Comparison of ENCODE assay signal across 23 mouse cellular contexts in genomic region chr9:56068630-56069029, GRCm38 (mm10). TPM values are rescaled to one million over a fixed set of nuclear protein-coding genes. Genes with fewer than 3 reads are reported as not detected.
"Had no signal": no experiment of that assay in that cellular context is flagged by ENCODE, and none has a peak within 500 bp of the region (broad histone marks: within the 10 kb centered on the region; RNA-seq: fewer than 3 reads in every experiment).

No protein-coding gene starts in this region.

- H3K27ac ChIP-seq: midbrain, embryonic 10.5 days; midbrain, embryonic 12.5 days; neural tube, embryonic 13.5 days; neural tube, embryonic 15.5 days; stomach, embryonic 15.5 days; stomach, postnatal 0 days had no signal

- H3K4me2 ChIP-seq: lung, embryonic 14.5 days; midbrain, embryonic 12.5 days; neural tube, embryonic 13.5 days; neural tube, embryonic 15.5 days; stomach, embryonic 15.5 days had no signal

- ATAC-seq: midbrain, embryonic 16.5 days had no signal

- H3K4me3 ChIP-seq: midbrain, embryonic 10.5 days; midbrain, embryonic 12.5 days; myocyte; neural tube, embryonic 13.5 days; neural tube, embryonic 15.5 days; stomach, embryonic 15.5 days had no signal

- DNase-seq: lung, adult 18-20 months; lung, embryonic 14.5 days; lung, postnatal 10 days; lung, postnatal 4 days; midbrain, embryonic 14.5 days; retina, postnatal 1 day; right cerebral cortex, adult 18-20 months; right cerebral cortex, postnatal 25 days; right cerebral cortex, postnatal 4 days; thymus, postnatal 14 days; thymus, postnatal 36 days had no signal

- H3K27me3 ChIP-seq: midbrain, embryonic 12.5 days; neural tube, embryonic 13.5 days; neural tube, embryonic 15.5 days; stomach, embryonic 15.5 days had no signal

- H3K9ac ChIP-seq: lung, embryonic 14.5 days; midbrain, embryonic 12.5 days; neural tube, embryonic 13.5 days; neural tube, embryonic 15.5 days; stomach, embryonic 15.5 days had no signal

- H3K9me3 ChIP-seq: midbrain, embryonic 10.5 days; midbrain, embryonic 12.5 days; neural tube, embryonic 13.5 days; neural tube, embryonic 15.5 days; stomach, embryonic 15.5 days had no signal

- H3K4me1 ChIP-seq: midbrain, embryonic 10.5 days; midbrain, embryonic 12.5 days; neural tube, embryonic 13.5 days; neural tube, embryonic 15.5 days; stomach, embryonic 15.5 days had no signal

RNA-seq across cellular contexts. Expression of gene 4930563M21Rik, which starts 58.3 kb away (rescaled TPM):
- polyA plus RNA-seq: lung, embryonic 14.5 days; lung, embryonic 16.5 days; midbrain, embryonic 10.5 days; midbrain, embryonic 12.5 days; midbrain, embryonic 14.5 days; midbrain, embryonic 16.5 days; myocyte; neural tube, embryonic 11.5 days; neural tube, embryonic 13.5 days; neural tube, embryonic 15.5 days; spleen, adult 2 months; stomach, embryonic 15.5 days; stomach, postnatal 0 days; thymus, postnatal 0 days had no signal
